Mouse (Mus musculus) layer of hippocampus, adult 11-12 months (tissue): ENCODE results near the gene Olfr461.
"Not testable (repeated sequence)": the region's sequence is repeated elsewhere in the genome, so short reads cannot be mapped to it uniquely, and the experiment has no call there.

ENCODE experiments used
- DNase-seq: peaks from one replicate; pipeline ENCODE4 v3.0.0; 2022; ENCODE audit warnings: low spot score

Gene Olfr461

GRCm38 (mm10) chr6:40554950-40555349, at the start of gene Olfr461:
TSS of gene Olfr461 (minus strand) at chr6:40555050.
- no peak for DNase-seq

DNA sequence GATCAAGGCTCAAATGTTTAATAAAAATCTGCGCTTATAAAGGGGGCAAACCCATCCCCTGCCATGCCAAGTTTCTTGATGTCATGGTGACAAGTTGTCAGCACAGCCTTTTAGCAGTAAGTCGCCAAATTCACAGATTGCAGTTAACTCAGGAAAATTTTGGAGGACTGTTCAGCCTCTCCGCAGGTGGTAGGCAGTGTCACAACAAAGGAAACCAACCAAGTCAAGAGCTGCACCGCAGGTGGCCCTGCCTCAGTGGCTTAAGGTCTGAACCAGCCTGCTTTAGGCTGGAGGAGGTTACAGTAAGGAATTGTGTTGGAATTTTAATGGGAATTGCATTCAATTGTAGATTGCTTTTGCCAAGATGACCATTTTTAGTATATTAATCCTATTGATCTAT, 43.7 kb upstream of the Olfr461 start:
- DNase-seq, result not testable (repeated sequence)

DNA sequence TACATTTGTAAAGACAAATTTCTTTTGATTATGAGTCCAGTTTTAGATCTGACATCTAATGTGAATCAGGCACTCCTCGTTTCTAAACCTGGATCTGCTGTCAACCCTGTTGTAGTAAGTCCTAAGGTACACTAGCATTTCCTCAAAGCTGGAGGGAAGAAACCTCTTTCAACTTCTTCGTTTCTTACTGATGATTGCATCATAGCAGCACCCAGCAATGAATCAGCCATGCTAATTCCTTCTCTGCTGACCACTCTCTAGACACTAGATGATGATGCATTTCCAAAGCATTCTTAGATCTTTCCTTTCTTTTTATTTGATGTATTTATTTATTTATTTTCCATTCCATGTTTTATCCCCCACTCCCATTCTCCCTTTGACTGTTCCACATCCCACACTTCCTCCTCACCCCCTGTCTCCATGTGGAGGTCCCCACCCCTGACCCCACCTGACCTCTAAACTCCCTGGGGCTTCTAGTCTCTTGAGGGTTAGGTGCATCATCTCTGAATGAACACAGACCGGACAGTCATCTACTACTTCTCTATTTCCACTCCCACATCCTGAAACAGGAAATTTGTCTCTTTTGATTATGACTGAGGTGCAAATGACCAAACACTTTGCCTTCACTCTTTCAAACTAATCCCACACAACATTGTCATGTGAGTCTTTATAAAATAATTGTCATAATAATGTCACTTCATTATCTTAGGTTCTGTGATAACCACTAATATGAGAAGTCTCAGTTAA, 40.1 kb upstream of the Olfr461 start:
- DNase-seq, result no peak

DNA sequence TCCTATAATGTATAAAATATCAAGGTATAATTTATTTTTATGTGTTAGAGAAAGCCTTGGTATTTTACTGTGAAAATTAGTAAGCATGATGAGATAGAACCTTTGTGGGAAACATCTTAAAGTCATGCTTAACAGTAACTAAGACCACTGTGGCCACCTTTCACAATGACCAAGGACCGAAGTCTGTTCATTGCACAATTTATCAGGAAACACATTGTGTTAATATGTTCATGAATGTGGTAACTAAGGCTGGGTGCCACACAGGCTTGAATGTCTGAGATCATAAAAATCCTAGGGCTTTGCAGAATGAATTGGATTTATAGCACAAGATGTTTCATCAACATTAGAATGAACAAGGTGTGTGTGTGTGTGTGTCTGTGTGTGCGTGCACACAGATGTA, 33.5 kb upstream of the Olfr461 start:
- DNase-seq, result no peak

DNA sequence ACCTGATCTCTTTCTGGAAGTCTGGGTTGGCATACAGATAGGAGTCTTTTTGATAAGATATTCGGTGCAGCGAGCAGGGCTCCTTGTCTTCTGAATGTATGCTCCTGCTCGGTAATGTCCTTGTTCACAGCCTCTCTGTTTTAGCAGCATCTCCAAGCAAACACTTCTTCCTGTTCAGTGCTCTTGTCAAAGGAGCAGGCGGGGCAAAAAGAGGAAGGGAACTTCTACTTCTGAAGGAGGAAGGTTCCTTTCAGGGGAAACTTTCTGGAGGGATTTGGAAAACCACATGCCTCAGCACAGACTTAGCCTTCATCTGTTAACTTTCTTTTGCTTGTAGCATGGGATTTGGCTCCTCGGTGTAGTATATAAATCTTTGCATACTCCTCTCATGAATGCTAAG, 30.8 kb upstream of the Olfr461 start, which contains the start of gene Clec5a:
Gene Clec5a, minus strand, starts transcription at position 177 of the 400 bp plus-strand sequence.
- no peak for DNase-seq

- DNase-seq, result no peak
These were observed 29.5 kb upstream of the Olfr461 start for GRCm38 (mm10) chr6:40584336-40584735.

DNA sequence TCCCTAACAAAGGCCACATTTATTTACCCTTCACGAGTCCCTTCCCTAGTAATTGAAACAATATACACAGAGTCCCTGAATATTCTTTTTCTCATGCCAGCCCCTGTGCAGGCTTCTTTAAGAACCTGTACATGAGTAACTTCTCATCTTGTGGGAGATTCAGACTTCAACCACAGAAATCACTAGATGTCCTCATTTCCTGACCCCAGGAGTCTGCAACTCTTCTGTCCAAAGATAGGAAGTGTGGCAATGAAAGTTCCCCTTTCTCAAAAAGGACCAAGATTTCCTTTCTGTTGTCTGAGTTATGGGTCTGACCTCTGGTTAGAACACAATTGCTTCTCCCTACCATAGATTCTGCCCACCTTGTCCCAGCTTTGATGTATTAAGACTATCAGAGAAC, 21.5 kb upstream of the Olfr461 start:
- DNase-seq, result no peak

DNA sequence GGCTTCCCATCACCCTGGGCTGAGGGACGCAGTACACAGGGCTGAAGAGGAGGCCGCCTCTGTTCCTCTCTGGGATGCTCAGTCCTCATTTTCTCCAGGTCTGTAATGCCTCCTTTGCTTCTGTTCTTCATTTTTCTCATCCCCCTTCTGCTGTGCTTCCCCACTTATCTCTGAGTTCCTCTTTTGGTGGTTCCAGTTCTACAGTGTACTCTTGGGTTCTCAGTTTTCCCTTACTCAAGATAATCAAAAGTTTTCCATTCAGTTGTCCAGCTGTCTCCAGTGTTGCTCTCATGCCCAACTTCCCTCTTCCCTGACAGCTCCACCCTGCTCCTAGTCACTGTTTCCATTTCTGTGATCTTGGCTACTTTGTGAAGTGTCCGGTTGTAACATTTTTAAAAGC, 18.8 kb upstream of the Olfr461 start:
- DNase-seq, result no peak

- DNase-seq, result no peak
These were observed 14.3 kb upstream of the Olfr461 start, which contains the start of gene Olfr460 for GRCm38 (mm10) chr6:40569187-40569586. TSS of gene Olfr460 (plus strand) at chr6:40569487.

- no peak for DNase-seq
These were observed 10.2 kb downstream of the Olfr461 start for GRCm38 (mm10) chr6:40544690-40545089.

DNA sequence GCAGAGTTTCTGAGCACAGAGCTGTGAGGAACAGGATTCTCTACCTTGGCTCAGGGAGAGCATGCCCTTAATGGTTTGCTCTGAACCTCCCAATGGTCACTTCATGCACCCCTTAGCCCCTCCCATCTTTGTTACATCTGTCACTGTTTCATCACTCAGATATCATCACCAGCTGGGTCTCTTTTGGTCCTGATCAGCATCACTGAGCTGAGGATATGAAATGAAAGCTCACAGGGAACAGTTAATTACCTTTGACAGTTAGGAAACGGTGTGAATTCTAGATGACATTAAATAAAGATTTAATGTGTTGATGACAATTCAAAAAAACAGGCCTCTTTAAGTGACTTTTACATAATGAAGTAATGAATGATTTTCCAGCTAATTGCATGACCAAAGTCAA, 35.4 kb downstream of the Olfr461 start, which contains the start of gene Prss37:
Gene Prss37, minus strand, starts transcription at position 101 of the 400 bp plus-strand sequence.
- DNase-seq, result no peak

DNA sequence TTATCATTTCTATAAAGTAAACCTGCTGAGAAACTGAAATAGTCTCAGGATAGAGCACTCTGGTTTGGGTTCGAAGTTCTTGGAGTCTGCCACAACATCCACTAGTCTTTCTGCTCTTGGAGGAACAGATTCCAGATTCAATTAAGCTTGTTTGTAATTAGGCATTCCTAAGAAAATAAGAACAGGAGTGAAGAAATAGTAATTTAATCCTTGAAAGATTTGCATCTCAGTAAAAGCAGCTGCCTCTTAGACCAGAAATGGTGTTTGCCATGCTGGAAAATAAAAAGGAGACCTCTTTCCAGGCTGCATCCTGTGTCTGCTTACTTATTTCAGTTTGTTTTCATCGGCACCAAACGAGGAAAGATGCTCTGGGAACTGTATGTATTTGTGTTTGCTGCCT, 61.6 kb downstream of the Olfr461 start, which contains the start of gene Tas2r108:
Gene Tas2r108, plus strand, starts transcription at position 301 of the 400 bp plus-strand sequence.
- DNase-seq, result no peak
